Mouse (Mus musculus): ENCODE measurements at regions not wholly inside any gene's neighbourhood (a gene's known extent, or its start where the extent isn't known, plus 50 kb on each side); places are given as distances from the start of the nearest gene placed in this dataset.

- Histone ChIP-seq H3K4me2 (ENCODE audit: insufficient read depth, low read depth, poor library complexity, severe bottlenecking) (no peak overlapping the region), H3K79me2 (replicated peaks; ENCODE audit: control insufficient read depth, extremely low read depth, insufficient read depth, poor library complexity, severe bottlenecking) (no peaks in the 10 kb centered on the region), H3K9me3 (replicated peaks; ENCODE audit: low read length) (no peaks in the 10 kb centered on the region), H3K9ac (ENCODE audit: insufficient read depth, low read depth) (no peak overlapping the region), H3K27ac (ENCODE audit: insufficient read depth, low read depth) (no peak overlapping the region), H3K36me3 (replicated peaks in 1 of 2; ENCODE audit: control insufficient read depth in 1 of 2, insufficient read depth in 1 of 2, low read length in 1 of 2) (no peaks in the 10 kb centered on the region), H3K4me3 (replicated peaks in 1 of 3; ENCODE audit: low read depth in 2 of 3, low read length in 2 of 3, poor library complexity in 1 of 3) (no peak overlapping the region), H3K27me3 (replicated peaks) (no peaks in the 10 kb centered on the region), H3K4me1 (ENCODE audit: control insufficient read depth in 1 of 2, insufficient read depth in 2 of 2) (no peaks in the 10 kb centered on the region)
- dilution Hi-C loops (cut with MboI; ENCODE audit: extremely low pct_ligation_motif_present, extremely low pct_unique_long_range_greater_than_20kb, low sequenced_read_pairs): no loop called here
- in situ Hi-C loops (cut with MboI; ENCODE audit: low pct_ligation_motif_present, low pct_unique_long_range_greater_than_20kb, low sequenced_read_pairs): no loop called here
- DNase-seq (ENCODE audit: extremely low read depth): no peak
- TF ChIP-seq ZKSCAN1 (IDR thresholded peaks at IDR 0.05; ENCODE audit: borderline replicate concordance, low read depth, low read length) (no peak), ZMIZ1 (IDR thresholded peaks at IDR 0.05; ENCODE audit: low read depth, low read length) (no peak), RAD21 (IDR thresholded peaks at IDR 0.05; ENCODE audit: low read depth, low read length) (no peak), MEF2A (IDR thresholded peaks at IDR 0.05; ENCODE audit: borderline replicate concordance, low read depth, low read length) (no peak), CHD2 (IDR thresholded peaks at IDR 0.05; ENCODE audit: low read length) (no peak), HCFC1 (IDR thresholded peaks at IDR 0.05; ENCODE audit: low read depth, low read length) (no peak), POLR2AphosphoS2 (IDR thresholded peaks at IDR 0.05; ENCODE audit: low read depth, low read length) (no peak), NRF1 (IDR thresholded peaks at IDR 0.05; ENCODE audit: low read depth, low read length) (no peak)
These were observed 59.9 kb upstream of the Arhgap21 start for GRCm38 (mm10) chr2:21028605-21029004.

- in situ Hi-C loops (cut with MboI; ENCODE audit: low pct_ligation_motif_present, low pct_unique_long_range_greater_than_20kb, low sequenced_read_pairs): no loop called here
These were observed 49.9 kb upstream of the Arhgap21 start for GRCm38 (mm10) chr2:21018535-21018934.

More at GRCm38 (mm10) chr2:21018535-21018934, 49.9 kb upstream of the Arhgap21 start:
- TF ChIP-seq MAZ (IDR thresholded peaks at IDR 0.05; ENCODE audit: low read depth, low read length) (no peak), SMC3 (IDR thresholded peaks at IDR 0.05; ENCODE audit: low read depth, low read length) (no peak), UBTF (IDR thresholded peaks at IDR 0.05; ENCODE audit: low read depth, low read length) (no peak)
- no peak overlapping the region for H3K27ac ChIP-seq (ENCODE audit: insufficient read depth, low read depth)
- dilution Hi-C loops (cut with MboI; ENCODE audit: extremely low pct_ligation_motif_present, extremely low pct_unique_long_range_greater_than_20kb, low sequenced_read_pairs): no loop called here
- no peaks in the 10 kb centered on the region for H3K4me1 ChIP-seq (ENCODE audit: control insufficient read depth in 1 of 2, insufficient read depth in 2 of 2)
- H3K4me3 ChIP-seq (replicated peaks in 1 of 3; ENCODE audit: low read depth in 2 of 3, low read length in 2 of 3, poor library complexity in 1 of 3): no peak overlapping the region
- no peaks in the 10 kb centered on the region for H3K9me3 ChIP-seq (replicated peaks; ENCODE audit: low read length)
- H3K4me2 ChIP-seq (ENCODE audit: insufficient read depth, low read depth, poor library complexity, severe bottlenecking): no peak overlapping the region
- no peaks in the 10 kb centered on the region for H3K27me3 ChIP-seq (replicated peaks)
- H3K79me2 ChIP-seq (replicated peaks; ENCODE audit: control insufficient read depth, extremely low read depth, insufficient read depth, poor library complexity, severe bottlenecking): no peaks in the 10 kb centered on the region
- H3K9ac ChIP-seq (ENCODE audit: insufficient read depth, low read depth): no peak overlapping the region
- no peak for DNase-seq (ENCODE audit: extremely low read depth)
- H3K36me3 ChIP-seq (replicated peaks in 1 of 2; ENCODE audit: control insufficient read depth in 1 of 2, insufficient read depth in 1 of 2, low read length in 1 of 2): no peaks in the 10 kb centered on the region
